Mouse (Mus musculus): ENCODE measurements around the gene Hexb.

DNA sequence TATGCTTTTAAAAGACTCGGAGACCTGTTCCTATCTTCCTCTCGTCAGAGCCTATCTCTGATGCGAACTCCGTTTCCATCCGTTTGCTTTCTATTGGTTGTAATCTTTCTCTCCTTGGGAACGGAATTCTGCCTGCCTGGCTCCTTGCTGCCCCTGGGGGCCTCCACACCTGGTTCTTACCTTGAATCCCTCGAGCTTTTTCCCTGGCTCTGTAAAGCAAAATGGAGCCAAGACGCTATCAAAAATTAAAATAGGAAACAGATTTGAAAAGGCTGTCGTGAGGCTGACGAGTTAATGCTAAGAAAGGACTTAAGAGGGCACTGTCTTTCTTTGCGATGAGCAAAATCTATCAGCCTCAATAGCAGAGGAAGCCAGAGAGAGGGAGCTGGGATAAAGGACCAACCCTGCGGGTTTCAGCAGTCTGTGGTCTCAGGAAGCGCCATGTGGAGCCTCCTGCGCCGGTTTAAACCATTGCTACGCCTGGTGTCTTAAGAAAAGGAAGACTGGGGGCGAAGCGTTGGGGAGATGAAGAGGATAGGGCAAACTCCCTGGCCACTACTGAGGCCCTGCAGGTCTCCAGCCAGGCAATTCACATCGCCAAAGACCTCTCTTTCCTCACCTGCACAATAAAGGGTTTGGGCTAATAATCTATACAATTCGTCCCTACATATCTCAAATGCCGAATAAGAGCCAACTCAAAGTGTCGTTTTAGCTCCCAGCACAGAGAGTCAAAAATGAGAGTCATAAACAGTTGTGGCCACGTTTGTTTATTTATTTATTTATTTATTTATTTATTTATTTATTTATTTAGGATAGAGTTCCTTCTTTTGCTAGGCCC is 41.4 kb upstream of the Hexb start:
- TF ChIP-seq CTCF (IDR thresholded peaks at IDR 0.05; ENCODE audit: low read depth) (peak; percentile 51), EP300 (IDR thresholded peaks at IDR 0.05; ENCODE audit: low read depth) (no peak)

Data from liver, embryonic 14.5 days (tissue).